Mouse (Mus musculus) macrophage (primary cell): ENCODE results near the gene Maml2. TPM values are rescaled to one million over a fixed set of nuclear protein-coding genes. Genes with fewer than 3 reads are reported as not detected.

Experiments
- H3K27ac ChIP-seq: fragments of 350-480 bp; formaldehyde crosslinking; 2 replicates; pipeline ENCODE4 v1.9.0; 2021
- H3K36me3 ChIP-seq: fragments of 350-480 bp; formaldehyde crosslinking; 2 replicates; pipeline ENCODE4 v1.9.0; 2021; ENCODE audit errors: inconsistent target
- H3K4me3 ChIP-seq: fragments of 350-480 bp; formaldehyde crosslinking; 2 replicates; pipeline ENCODE4 v1.9.0; 2021; ENCODE audit errors: inconsistent target
- H3K79me2 ChIP-seq: fragments of 350-480 bp; formaldehyde crosslinking; 2 replicates; pipeline ENCODE4 v1.9.0; 2021; ENCODE audit errors: inconsistent target
- WGBS: methylation state at CpG from one replicate; pipeline ENCODE4 v1.1.7; 2026; ENCODE audit warnings: inconsistent platforms; ENCODE audit not compliant: missing documents; 5-methylcytosine and 5-hydroxymethylcytosine counted together
- polyA plus RNA-seq: library from polyadenylated mRNA; stranded (reverse); fragments of 250-400 nt; gene quantifications from 3 replicates; pipeline ENCODE4 v1.2.4, GENCODE M21; 2018; ENCODE audit warnings: inconsistent platforms

Maml2 gene
- polyA plus RNA-seq, 1 experiment from 2014 or later, result 6.0 TPM

- WGBS, result 89% methylated on average over 5 of the region's 5 CpGs
- H3K4me3 ChIP-seq, result no peak overlapping the region
- no peak overlapping the region for H3K27ac ChIP-seq
- no peaks in the 10 kb centered on the region for H3K36me3 ChIP-seq
- no peaks in the 10 kb centered on the region for H3K79me2 ChIP-seq
Measured at GRCm38 (mm10) chr9:13320800-13321364, 23.1 kb downstream of the Maml2 start.

- no peak overlapping the region for H3K27ac ChIP-seq
- WGBS, result 62% methylated on average over 2 of the region's 2 CpGs
- no peaks in the 10 kb centered on the region for H3K36me3 ChIP-seq
- no peaks in the 10 kb centered on the region for H3K79me2 ChIP-seq
- no peak overlapping the region for H3K4me3 ChIP-seq
Measured at GRCm38 (mm10) chr9:13323074-13323473, 25.3 kb downstream of the Maml2 start.

GRCm38 (mm10) chr9:13323612-13324011 lies 25.9 kb downstream of the Maml2 start:
- 25% methylated on average over 1 of the region's 1 CpGs for WGBS
- Histone ChIP-seq H3K36me3 (no peaks in the 10 kb centered on the region), H3K79me2 (no peaks in the 10 kb centered on the region), H3K4me3 (no peak overlapping the region), H3K27ac (no peak overlapping the region)

GRCm38 (mm10) chr9:13414230-13414766 lies 116.5 kb downstream of the Maml2 start:
- Histone ChIP-seq H3K36me3 (no peaks in the 10 kb centered on the region), H3K79me2 (no peaks in the 10 kb centered on the region), H3K4me3 (no peak overlapping the region), H3K27ac (no peak overlapping the region)

- Histone ChIP-seq H3K79me2 (no peaks in the 10 kb centered on the region), H3K36me3 (no peaks in the 10 kb centered on the region), H3K4me3 (no peak overlapping the region), H3K27ac (no peak overlapping the region)
- WGBS, result 81% methylated on average over 7 of the region's 7 CpGs
Measured at GRCm38 (mm10) chr9:13425031-13425940, 127.5 kb downstream of the Maml2 start.

- no peak overlapping the region for H3K4me3 ChIP-seq
- H3K79me2 ChIP-seq, result no peaks in the 10 kb centered on the region
- no peaks in the 10 kb centered on the region for H3K36me3 ChIP-seq
- no peak overlapping the region for H3K27ac ChIP-seq
- WGBS, result 70% methylated on average over 2 of the region's 2 CpGs
Measured at GRCm38 (mm10) chr9:13429477-13430125, 131.8 kb downstream of the Maml2 start.

GRCm38 (mm10) chr9:13430302-13430701 lies 132.5 kb downstream of the Maml2 start:
- H3K36me3 ChIP-seq, result no peaks in the 10 kb centered on the region
- no peak overlapping the region for H3K4me3 ChIP-seq
- H3K27ac ChIP-seq, result no peak overlapping the region
- H3K79me2 ChIP-seq, result no peaks in the 10 kb centered on the region
- WGBS, result 70% methylated on average over 6 of the region's 6 CpGs

GRCm38 (mm10) chr9:13430744-13431143 lies 133.0 kb downstream of the Maml2 start:
- Histone ChIP-seq H3K4me3 (no peak overlapping the region), H3K27ac (no peak overlapping the region), H3K36me3 (no peaks in the 10 kb centered on the region)

GRCm38 (mm10) chr9:13431646-13432045 lies 133.9 kb downstream of the Maml2 start:
- 96% methylated on average over 3 of the region's 3 CpGs for WGBS
- Histone ChIP-seq H3K27ac (no peak overlapping the region), H3K79me2 (no peaks in the 10 kb centered on the region), H3K4me3 (no peak overlapping the region), H3K36me3 (no peaks in the 10 kb centered on the region)

More at GRCm38 (mm10) chr9:13430744-13431143, 133.0 kb downstream of the Maml2 start:
- no peaks in the 10 kb centered on the region for H3K79me2 ChIP-seq

GRCm38 (mm10) chr9:13433501-13434090 lies 135.8 kb downstream of the Maml2 start:
- Histone ChIP-seq H3K27ac (no peak overlapping the region), H3K4me3 (no peak overlapping the region), H3K79me2 (no peaks in the 10 kb centered on the region), H3K36me3 (no peaks in the 10 kb centered on the region)
- 93% methylated on average over 6 of the region's 6 CpGs for whole genome bisulfite sequencing

- H3K27ac ChIP-seq, result no peak overlapping the region
- 97% methylated on average over 6 of the region's 6 CpGs for WGBS
- H3K4me3 ChIP-seq, result no peak overlapping the region
- H3K79me2 ChIP-seq, result no peaks in the 10 kb centered on the region
- no peaks in the 10 kb centered on the region for H3K36me3 ChIP-seq
Measured at GRCm38 (mm10) chr9:13440911-13441310, 143.2 kb downstream of the Maml2 start.

- no peaks in the 10 kb centered on the region for H3K79me2 ChIP-seq
- H3K36me3 ChIP-seq, result no peaks in the 10 kb centered on the region
- H3K4me3 ChIP-seq, result no peak overlapping the region
- H3K27ac ChIP-seq, result no peak overlapping the region
- WGBS, result 44% methylated on average over 13 of the region's 13 CpGs
Measured at GRCm38 (mm10) chr9:13442012-13442735, 144.4 kb downstream of the Maml2 start.

- Histone ChIP-seq H3K4me3 (no peak overlapping the region), H3K79me2 (no peaks in the 10 kb centered on the region), H3K36me3 (no peaks in the 10 kb centered on the region), H3K27ac (no peak overlapping the region)
- WGBS, result 0% methylated on average over 1 of the region's 1 CpGs
Measured at GRCm38 (mm10) chr9:13443484-13444211, 145.9 kb downstream of the Maml2 start.
